Mouse (Mus musculus): ENCODE measurements at regions not wholly inside any gene's neighbourhood (a gene's known extent, or its start where the extent isn't known, plus 50 kb on each side); places are given as distances from the start of the nearest gene placed in this dataset.

DNA sequence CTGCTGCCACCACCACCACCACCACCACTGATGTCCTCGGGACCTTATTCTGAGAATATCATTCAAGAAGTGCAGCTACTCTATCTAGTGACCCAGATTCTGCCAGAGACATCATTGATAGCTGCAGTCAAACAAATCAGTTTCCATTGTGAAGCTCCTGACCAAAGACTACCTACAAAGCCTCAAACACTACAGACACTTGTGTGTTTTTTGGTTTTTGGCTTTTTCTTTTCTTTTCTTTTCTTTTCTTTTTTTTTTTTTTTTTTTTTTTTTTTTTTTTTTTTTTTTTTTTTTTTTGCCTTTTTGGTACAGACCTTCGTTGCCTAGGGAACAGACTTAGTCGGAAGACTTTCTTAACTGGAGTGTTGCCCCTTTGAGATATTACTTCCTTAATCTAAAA is 87.4 kb upstream of the Tmem108 start:
- Histone ChIP-seq H3K36me3 (ENCODE audit: control insufficient read depth, insufficient read depth, low read length) (no peaks in the 10 kb centered on the region), H3K27me3 (ENCODE audit: control insufficient read depth, insufficient read depth, low read length) (no peaks in the 10 kb centered on the region)
- TF ChIP-seq POLR2A (IDR thresholded peaks at IDR 0.05; ENCODE audit: control insufficient read depth, low read depth, low read length): no peak
- TF ChIP-seq CTCF (IDR thresholded peaks at IDR 0.05; ENCODE audit: control insufficient read depth, insufficient read depth, insufficient replicate concordance, low read depth, low read length): no peak

DNA sequence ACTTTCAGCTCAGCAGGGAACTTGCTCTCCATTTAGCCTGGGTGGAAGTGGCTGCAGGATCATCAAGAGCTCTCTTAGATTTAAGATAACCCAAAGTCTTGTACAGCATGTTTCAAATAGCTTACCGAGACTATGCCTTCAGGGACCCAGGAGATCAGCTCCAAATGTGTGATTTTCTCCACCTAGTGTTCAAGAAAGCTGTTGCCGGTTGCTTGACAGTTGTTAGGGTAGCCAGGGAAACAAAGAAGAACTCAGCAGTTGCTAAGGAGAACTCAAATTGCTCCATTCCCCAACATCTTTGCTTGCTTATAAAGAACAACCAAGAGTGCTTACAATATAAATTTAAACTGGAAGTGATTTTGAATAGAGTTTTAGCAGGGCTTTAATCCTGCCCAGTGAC is 91.1 kb upstream of the Tmem108 start:
- H3K4me3 ChIP-seq (ENCODE audit: control insufficient read depth, low read depth, low read length): no peak overlapping the region
- H3K4me1 ChIP-seq (ENCODE audit: control insufficient read depth, insufficient read depth, low read length): no peaks in the 10 kb centered on the region
- H3K36me3 ChIP-seq (ENCODE audit: control insufficient read depth, insufficient read depth, low read length): no peaks in the 10 kb centered on the region
- no peak for TF ChIP-seq POLR2A (IDR thresholded peaks at IDR 0.05; ENCODE audit: control insufficient read depth, low read depth, low read length)
- no peak for TF ChIP-seq CTCF (IDR thresholded peaks at IDR 0.05; ENCODE audit: control insufficient read depth, insufficient read depth, insufficient replicate concordance, low read depth, low read length)
- no peak overlapping the region for H3K27ac ChIP-seq (ENCODE audit: control insufficient read depth, insufficient read depth, low read depth, low read length)
- H3K27me3 ChIP-seq (ENCODE audit: control insufficient read depth, insufficient read depth, low read length): no peaks in the 10 kb centered on the region

More for the DNA sequence above, 87.4 kb upstream of the Tmem108 start:
- Histone ChIP-seq H3K4me3 (ENCODE audit: control insufficient read depth, low read depth, low read length) (no peak overlapping the region), H3K27ac (ENCODE audit: control insufficient read depth, insufficient read depth, low read depth, low read length) (no peak overlapping the region), H3K4me1 (ENCODE audit: control insufficient read depth, insufficient read depth, low read length) (no peaks in the 10 kb centered on the region)

DNA sequence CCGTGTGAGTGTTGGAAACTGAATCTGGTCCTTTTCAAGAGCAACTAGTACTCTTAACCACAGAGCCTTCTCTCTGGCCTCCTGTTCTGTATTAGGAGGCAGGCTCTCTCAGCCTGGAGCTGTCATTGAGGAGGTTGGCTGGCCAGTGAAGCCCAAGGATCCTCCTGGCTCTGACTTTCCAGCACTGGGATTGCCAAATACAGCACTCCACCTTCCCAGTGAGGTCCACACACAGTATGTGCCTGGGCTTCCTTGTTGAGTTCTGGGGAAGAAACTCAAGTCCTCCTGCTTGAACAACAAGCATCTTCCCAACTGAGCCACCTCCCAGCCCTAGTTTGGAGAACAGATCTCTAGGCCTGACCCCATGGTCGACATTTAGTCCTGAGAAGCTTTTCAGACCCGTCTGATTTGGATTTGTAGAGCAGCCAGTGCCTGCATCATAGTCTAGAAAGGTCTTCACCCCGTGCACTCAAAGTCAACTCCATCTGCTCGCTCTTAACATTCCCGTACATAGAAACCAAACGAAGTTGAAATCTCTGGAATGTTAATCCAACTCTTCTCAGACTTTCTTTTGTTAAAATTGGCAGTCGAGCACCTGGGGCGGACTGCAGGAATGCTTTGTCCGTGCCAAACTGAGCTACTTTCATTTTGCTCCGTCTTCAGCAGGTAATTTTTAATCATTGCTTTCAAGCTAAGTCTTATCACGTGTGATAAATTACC is 99.2 kb upstream of the Tmem108 start:
- no peak overlapping the region for H3K4me3 ChIP-seq (ENCODE audit: control insufficient read depth, low read depth, low read length)
- H3K36me3 ChIP-seq (ENCODE audit: control insufficient read depth, insufficient read depth, low read length): no peaks in the 10 kb centered on the region
- H3K4me1 ChIP-seq (ENCODE audit: control insufficient read depth, insufficient read depth, low read length): no peaks in the 10 kb centered on the region
- no peaks in the 10 kb centered on the region for H3K27me3 ChIP-seq (ENCODE audit: control insufficient read depth, insufficient read depth, low read length)
- TF ChIP-seq POLR2A (IDR thresholded peaks at IDR 0.05; ENCODE audit: control insufficient read depth, low read depth, low read length) (no peak), CTCF (IDR thresholded peaks at IDR 0.05; ENCODE audit: control insufficient read depth, insufficient read depth, insufficient replicate concordance, low read depth, low read length) (no peak)
- H3K27ac ChIP-seq (ENCODE audit: control insufficient read depth, insufficient read depth, low read depth, low read length): no peak overlapping the region

DNA sequence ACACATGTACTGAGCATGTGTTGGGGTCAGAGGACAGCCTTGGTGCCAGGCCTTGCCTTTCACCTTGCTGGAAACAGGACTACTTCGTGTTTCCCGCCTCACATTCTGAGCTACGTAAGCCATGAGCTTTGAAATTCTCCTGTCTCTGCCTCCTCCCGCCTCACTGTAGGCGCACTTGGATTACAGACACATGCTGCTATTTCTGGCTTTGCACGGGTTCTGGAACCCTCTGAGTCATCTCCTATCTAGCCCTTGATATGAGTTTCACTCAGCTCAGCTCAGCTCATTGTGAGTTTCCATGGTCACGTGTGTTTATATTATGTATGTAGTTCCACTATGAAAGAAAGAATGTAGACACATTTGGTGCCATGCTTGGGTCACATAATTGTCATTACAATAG is 100.9 kb upstream of the Tmem108 start:
- Histone ChIP-seq H3K36me3 (ENCODE audit: control insufficient read depth, insufficient read depth, low read length) (no peaks in the 10 kb centered on the region), H3K4me1 (ENCODE audit: control insufficient read depth, insufficient read depth, low read length) (no peaks in the 10 kb centered on the region), H3K27me3 (ENCODE audit: control insufficient read depth, insufficient read depth, low read length) (no peaks in the 10 kb centered on the region), H3K27ac (ENCODE audit: control insufficient read depth, insufficient read depth, low read depth, low read length) (no peak overlapping the region), H3K4me3 (ENCODE audit: control insufficient read depth, low read depth, low read length) (no peak overlapping the region)
- no peak for TF ChIP-seq CTCF (IDR thresholded peaks at IDR 0.05; ENCODE audit: control insufficient read depth, insufficient read depth, insufficient replicate concordance, low read depth, low read length)
- TF ChIP-seq POLR2A (IDR thresholded peaks at IDR 0.05; ENCODE audit: control insufficient read depth, low read depth, low read length): no peak

DNA sequence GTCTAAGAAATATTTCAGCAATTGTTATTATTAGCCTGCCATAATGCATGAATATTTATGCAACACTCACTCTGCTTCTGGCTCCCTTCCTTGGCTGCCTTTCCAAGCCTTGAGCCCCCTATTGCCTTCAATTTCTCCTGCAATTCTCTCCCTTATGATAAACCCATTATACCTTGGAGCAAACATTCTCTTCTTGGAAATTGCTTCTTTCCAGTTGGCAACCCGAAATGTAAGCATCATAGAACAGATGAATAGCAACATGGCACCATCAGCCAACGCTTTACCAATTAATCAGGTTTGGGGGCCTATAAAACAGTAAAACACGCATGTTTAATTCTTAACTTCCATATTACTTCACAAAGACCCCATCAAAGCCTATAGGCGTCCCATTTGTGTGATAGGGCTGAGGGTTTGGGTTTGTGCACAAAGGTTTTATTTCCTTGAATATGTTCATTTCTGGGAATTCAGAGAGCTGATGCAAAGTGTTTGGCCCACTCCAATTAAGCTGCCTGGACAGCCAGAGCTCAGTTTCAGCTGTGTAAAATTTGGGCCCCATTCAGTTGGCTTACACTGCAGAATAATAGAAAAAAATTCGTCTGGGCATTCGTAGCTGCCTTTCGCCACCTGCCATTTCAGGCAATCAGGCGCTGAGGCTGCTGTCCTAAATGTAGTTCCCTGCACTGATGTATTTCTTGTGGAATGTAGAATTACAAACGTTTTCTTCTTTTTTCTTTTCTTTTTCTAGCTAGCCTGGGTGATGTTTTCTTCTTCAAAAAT is 106.0 kb upstream of the Tmem108 start:
- Histone ChIP-seq H3K27me3 (ENCODE audit: control insufficient read depth, insufficient read depth, low read length) (no peaks in the 10 kb centered on the region), H3K27ac (ENCODE audit: control insufficient read depth, insufficient read depth, low read depth, low read length) (no peak overlapping the region), H3K36me3 (ENCODE audit: control insufficient read depth, insufficient read depth, low read length) (no peaks in the 10 kb centered on the region), H3K4me3 (ENCODE audit: control insufficient read depth, low read depth, low read length) (no peak overlapping the region), H3K4me1 (ENCODE audit: control insufficient read depth, insufficient read depth, low read length) (no peaks in the 10 kb centered on the region)
- TF ChIP-seq CTCF (IDR thresholded peaks at IDR 0.05; ENCODE audit: control insufficient read depth, insufficient read depth, insufficient replicate concordance, low read depth, low read length): no peak
- TF ChIP-seq POLR2A (IDR thresholded peaks at IDR 0.05; ENCODE audit: control insufficient read depth, low read depth, low read length): no peak

DNA sequence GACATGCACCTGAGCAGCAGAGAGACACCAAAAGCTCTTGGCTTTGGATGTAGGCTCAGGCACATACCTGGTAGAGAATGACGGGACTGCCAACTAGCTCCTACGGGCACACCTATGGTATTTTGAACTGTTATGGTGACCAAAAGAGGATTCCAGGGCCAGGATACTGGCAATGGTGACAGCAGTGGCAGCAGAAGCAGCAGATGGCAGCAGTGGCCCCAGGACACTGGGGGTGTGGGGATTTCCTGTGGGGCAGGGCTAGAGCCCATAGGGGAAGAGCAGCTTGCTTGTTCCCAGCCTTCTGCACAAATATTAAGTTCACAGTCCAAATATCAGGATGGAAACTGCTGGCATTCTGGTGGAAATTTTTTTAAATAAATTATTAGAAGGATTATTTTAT is 107.6 kb upstream of the Tmem108 start:
- Histone ChIP-seq H3K4me3 (ENCODE audit: control insufficient read depth, low read depth, low read length) (no peak overlapping the region), H3K36me3 (ENCODE audit: control insufficient read depth, insufficient read depth, low read length) (no peaks in the 10 kb centered on the region), H3K4me1 (ENCODE audit: control insufficient read depth, insufficient read depth, low read length) (peaks cover 3% of the 10 kb centered on the region), H3K27ac (ENCODE audit: control insufficient read depth, insufficient read depth, low read depth, low read length) (no peak overlapping the region), H3K27me3 (ENCODE audit: control insufficient read depth, insufficient read depth, low read length) (no peaks in the 10 kb centered on the region)
- TF ChIP-seq CTCF (IDR thresholded peaks at IDR 0.05; ENCODE audit: control insufficient read depth, insufficient read depth, insufficient replicate concordance, low read depth, low read length): no peak
- no peak for TF ChIP-seq POLR2A (IDR thresholded peaks at IDR 0.05; ENCODE audit: control insufficient read depth, low read depth, low read length)

DNA sequence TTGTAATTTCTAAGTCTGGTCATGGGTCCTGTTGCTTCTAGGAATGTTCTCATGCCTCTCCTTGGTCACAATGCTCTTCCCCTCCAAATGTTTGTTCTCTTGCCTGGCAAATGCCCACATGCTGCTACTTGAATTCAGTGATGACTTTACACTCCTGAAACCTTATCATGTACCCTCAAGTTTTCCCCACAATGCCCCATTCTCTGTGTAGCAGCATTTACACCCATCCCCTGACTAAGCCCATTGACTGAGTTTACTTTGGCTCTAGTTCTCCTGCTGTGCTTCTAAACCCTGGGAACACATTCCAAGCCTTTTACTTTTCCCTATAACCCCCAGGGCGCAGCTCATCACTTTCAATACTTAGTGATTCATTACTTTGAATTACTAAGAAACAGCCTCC is 110.5 kb upstream of the Tmem108 start:
- no peaks in the 10 kb centered on the region for H3K36me3 ChIP-seq (ENCODE audit: control insufficient read depth, insufficient read depth, low read length)
- peaks cover 3% of the 10 kb centered on the region for H3K4me1 ChIP-seq (ENCODE audit: control insufficient read depth, insufficient read depth, low read length)
- TF ChIP-seq POLR2A (IDR thresholded peaks at IDR 0.05; ENCODE audit: control insufficient read depth, low read depth, low read length): no peak
- no peak for TF ChIP-seq CTCF (IDR thresholded peaks at IDR 0.05; ENCODE audit: control insufficient read depth, insufficient read depth, insufficient replicate concordance, low read depth, low read length)
- no peaks in the 10 kb centered on the region for H3K27me3 ChIP-seq (ENCODE audit: control insufficient read depth, insufficient read depth, low read length)
- no peak overlapping the region for H3K4me3 ChIP-seq (ENCODE audit: control insufficient read depth, low read depth, low read length)
- H3K27ac ChIP-seq (ENCODE audit: control insufficient read depth, insufficient read depth, low read depth, low read length): no peak overlapping the region
